Mouse (Mus musculus) urinary bladder, postnatal 14 days (tissue): ENCODE measurements around the gene Pou4f2.

Experiments used
- DNase-seq: peaks from one replicate; pipeline ENCODE4 v3.0.0; 2021; ENCODE audit warnings: low spot score

Gene Pou4f2

DNA sequence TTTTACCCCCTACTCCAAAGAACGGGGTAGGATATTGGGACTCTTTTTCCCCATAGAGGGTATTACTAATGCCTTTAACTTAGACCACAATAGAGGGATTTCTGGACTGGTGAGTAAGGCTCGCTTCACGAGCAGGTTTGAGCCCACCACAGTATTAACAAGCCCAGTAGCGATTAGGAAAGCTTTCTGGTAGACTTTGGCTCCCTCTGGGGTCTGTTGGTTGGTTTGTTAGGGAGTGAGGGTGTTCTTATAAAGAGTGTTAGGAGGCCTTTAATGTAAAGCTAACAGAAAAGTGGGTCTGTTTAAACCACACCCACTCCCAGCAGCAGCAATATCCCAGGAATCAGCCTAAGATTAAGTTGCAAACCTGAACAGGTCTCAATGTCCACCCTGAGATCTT, 17.2 kb downstream of the Pou4f2 start:
- no peak for DNase-seq

DNA sequence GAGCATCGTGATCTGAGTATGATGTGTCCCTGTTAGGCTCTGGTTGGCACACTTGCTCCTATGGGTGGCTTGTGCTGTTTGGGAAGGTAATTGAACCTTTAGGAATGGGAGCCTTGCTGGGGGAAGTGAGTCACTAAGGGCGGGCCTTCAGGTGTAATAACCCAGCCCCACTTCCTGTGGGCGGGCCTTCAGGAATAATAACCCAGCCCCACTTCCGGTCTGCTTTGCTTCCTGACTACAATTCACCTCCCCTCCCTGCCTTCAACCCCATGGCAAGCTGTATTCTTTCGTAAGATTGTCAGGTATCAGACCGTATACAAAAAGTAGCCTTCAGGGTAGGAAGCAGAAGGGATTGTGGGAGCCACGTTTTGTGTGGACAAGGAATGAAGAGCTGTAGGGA, 45.7 kb downstream of the Pou4f2 start:
- no peak for DNase-seq
